Mouse (Mus musculus) liver, embryonic 12.5 days (tissue): ENCODE data around the gene Tmem87a. TPM values are rescaled to one million over a fixed set of nuclear protein-coding genes. Genes with fewer than 3 reads are reported as not detected.

ENCODE experiments used
- polyA plus RNA-seq: library from polyadenylated mRNA; unstranded; fragments of >200 nt; fragmentation: Nextera tagmentation; extraction: Ambion mirVana; gene quantifications from 2 replicates; pipeline ENCODE4 v1.2.1, GENCODE M21; 2016

Tmem87a gene
- polyA plus RNA-seq, 1 experiment from 2014 or later = 5.4 TPM

Other genes starting within 250 kb of the Tmem87a start
- gene Ehd4, start 249.5 kb downstream of the Tmem87a start, polyA plus RNA-seq = 27.2 and 28.7 TPM in 2 replicates
- gene Pla2g4e, start 158.8 kb downstream of the Tmem87a start, polyA plus RNA-seq = not detected in 2 replicates
- not detected in 2 replicates for gene Pla2g4d, start 114.9 kb downstream of the Tmem87a start, polyA plus RNA-seq
- 0.05 TPM in 1 of 2 replicates, not detected in the other for gene Pla2g4f, start 89.9 kb downstream of the Tmem87a start, polyA plus RNA-seq
- 11.5 and 12.2 TPM in 2 replicates for gene Vps39, start 51.0 kb downstream of the Tmem87a start, polyA plus RNA-seq
- 5.0 and 7.3 TPM in 2 replicates for gene Ganc, start 217 bp downstream of the Tmem87a start, polyA plus RNA-seq
- 6.3 and 6.9 TPM in 2 replicates for gene Capn3, start 51.9 kb upstream of the Tmem87a start, polyA plus RNA-seq
- 41.9 and 43.4 TPM in 2 replicates for gene Zfp106, start 159.7 kb upstream of the Tmem87a start, polyA plus RNA-seq
- gene Snap23, start 163.6 kb upstream of the Tmem87a start, polyA plus RNA-seq = 48.5 and 49.6 TPM in 2 replicates
- gene Haus2, start 205.3 kb upstream of the Tmem87a start, polyA plus RNA-seq = 21.7 and 21.8 TPM in 2 replicates
- 16.0 and 18.0 TPM in 2 replicates for gene Lrrc57, start 205.4 kb upstream of the Tmem87a start, polyA plus RNA-seq
- 1.4 and 1.7 TPM in 2 replicates for gene Stard9, start 225.0 kb upstream of the Tmem87a start, polyA plus RNA-seq